Mouse (Mus musculus): ENCODE measurements around the gene Icam2. TPM values are rescaled to one million over a fixed set of nuclear protein-coding genes. Genes with fewer than 3 reads are reported as not detected.
"Not testable (repeated sequence)": the region's sequence is repeated elsewhere in the genome, so short reads cannot be mapped to it uniquely, and the experiment has no call there.

The Icam2 gene
- polyA plus RNA-seq, 1 experiment from 2014 or later, result 5.1 TPM

DNA sequence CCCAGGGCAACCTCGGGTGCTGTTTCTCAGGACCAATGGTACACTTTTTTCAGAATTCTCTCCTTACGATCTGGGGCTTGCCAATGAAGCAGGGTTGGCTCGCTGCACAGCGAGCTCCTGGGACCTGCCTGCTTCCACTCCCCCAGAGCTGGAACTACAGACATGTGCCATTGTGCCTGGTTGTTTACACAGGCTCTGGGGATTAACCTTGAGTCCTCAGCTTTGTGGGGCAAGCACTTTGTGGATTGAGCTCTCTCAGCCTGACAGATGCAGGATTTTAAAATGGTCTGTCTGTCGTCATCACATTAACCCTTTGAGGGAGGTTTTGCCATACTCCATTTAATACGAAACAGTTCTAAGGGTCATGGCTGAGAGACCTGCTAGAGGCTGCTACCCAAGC is 43.0 kb downstream of the Icam2 start:
- H3K36me3 ChIP-seq (ENCODE audit: control insufficient read depth, insufficient read depth, low read length), result no peaks in the 10 kb centered on the region
- ATAC-seq (ENCODE audit: low read depth), result no peak
- H3K27me3 ChIP-seq (ENCODE audit: control insufficient read depth, insufficient read depth, low read length), result no peaks in the 10 kb centered on the region
- no peak overlapping the region for H3K4me2 ChIP-seq (ENCODE audit: low read depth, low read length)
- H3K9ac ChIP-seq (replicated peaks; ENCODE audit: low read depth, low read length), result no peak overlapping the region
- H3K9me3 ChIP-seq (ENCODE audit: control insufficient read depth, low read length), result no peaks in the 10 kb centered on the region
- H3K27ac ChIP-seq (ENCODE audit: low read depth, low read length), result no peak overlapping the region
- no peak overlapping the region for H3K4me3 ChIP-seq (ENCODE audit: low read depth, low read length)
- H3K4me1 ChIP-seq (ENCODE audit: control insufficient read depth, insufficient read depth, low read length), result no peaks in the 10 kb centered on the region
- 60% methylated on average over 6 of the region's 6 CpGs for WGBS

DNA sequence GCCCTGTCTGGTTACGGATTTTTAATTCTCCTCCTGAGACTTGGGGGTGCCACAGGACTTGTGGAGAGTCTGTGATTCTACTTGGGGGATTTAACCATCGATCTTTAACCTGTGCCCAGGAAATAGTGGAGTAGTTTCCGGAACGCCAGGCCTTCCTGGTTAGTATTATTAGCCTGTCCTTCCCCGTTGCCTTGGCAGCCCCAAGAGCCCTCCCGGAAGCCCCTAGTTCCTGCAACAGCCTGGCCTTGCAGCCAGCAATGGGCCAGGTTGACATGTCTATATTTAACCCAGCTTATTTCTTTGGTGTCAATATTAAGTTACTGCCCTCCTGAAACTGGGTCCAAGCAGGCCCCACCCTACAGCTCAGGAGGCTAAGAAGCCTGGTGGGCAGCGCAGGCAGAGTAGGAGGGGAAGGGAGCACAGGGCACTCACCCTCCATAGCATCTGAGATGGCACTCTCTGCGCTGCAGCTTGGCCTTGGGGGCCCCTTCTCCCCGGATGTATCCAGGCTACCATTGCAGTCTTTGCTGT is 46.8 kb downstream of the Icam2 start:
- Histone ChIP-seq H3K27ac (ENCODE audit: low read depth, low read length) (no peak overlapping the region), H3K27me3 (ENCODE audit: control insufficient read depth, insufficient read depth, low read length) (no peaks in the 10 kb centered on the region), H3K4me3 (ENCODE audit: low read depth, low read length) (no peak overlapping the region), H3K36me3 (ENCODE audit: control insufficient read depth, insufficient read depth, low read length) (no peaks in the 10 kb centered on the region), H3K4me1 (ENCODE audit: control insufficient read depth, insufficient read depth, low read length) (no peaks in the 10 kb centered on the region), H3K9me3 (ENCODE audit: control insufficient read depth, low read length) (no peaks in the 10 kb centered on the region), H3K4me2 (ENCODE audit: low read depth, low read length) (no peak overlapping the region), H3K9ac (replicated peaks; ENCODE audit: low read depth, low read length) (no peak overlapping the region)
- WGBS, result 80% methylated on average over 9 of the region's 9 CpGs
- ATAC-seq (ENCODE audit: low read depth), result no peak

DNA sequence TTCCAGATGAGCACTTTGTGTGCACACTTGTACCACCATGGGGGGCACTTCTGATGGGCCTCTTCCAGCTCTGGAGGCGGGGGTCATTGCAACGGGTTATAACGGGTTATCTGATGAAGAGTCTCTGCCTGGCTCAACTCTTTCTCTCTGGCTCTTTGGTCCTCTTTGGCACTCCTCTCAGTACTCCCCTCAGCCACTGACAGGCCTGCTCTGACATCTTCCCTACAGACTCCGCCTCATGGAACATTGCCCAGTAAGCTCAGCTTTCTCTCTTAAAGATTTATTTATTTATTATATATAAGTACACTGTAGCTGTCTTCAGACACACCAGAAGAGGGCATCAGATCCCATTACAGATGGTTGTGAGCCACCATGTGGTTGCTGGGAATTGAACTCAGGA is 48.6 kb downstream of the Icam2 start:
- H3K27ac ChIP-seq (ENCODE audit: low read depth, low read length); H3K36me3 ChIP-seq (ENCODE audit: control insufficient read depth, insufficient read depth, low read length); H3K4me3 ChIP-seq (ENCODE audit: low read depth, low read length); H3K27me3 ChIP-seq (ENCODE audit: control insufficient read depth, insufficient read depth, low read length); H3K9me3 ChIP-seq (ENCODE audit: control insufficient read depth, low read length); H3K4me1 ChIP-seq (ENCODE audit: control insufficient read depth, insufficient read depth, low read length); ATAC-seq (ENCODE audit: low read depth); H3K4me2 ChIP-seq (ENCODE audit: low read depth, low read length); H3K9ac ChIP-seq (replicated peaks; ENCODE audit: low read depth, low read length): not testable (repeated sequence)
- WGBS, result 85% methylated on average over 4 of the region's 4 CpGs

DNA sequence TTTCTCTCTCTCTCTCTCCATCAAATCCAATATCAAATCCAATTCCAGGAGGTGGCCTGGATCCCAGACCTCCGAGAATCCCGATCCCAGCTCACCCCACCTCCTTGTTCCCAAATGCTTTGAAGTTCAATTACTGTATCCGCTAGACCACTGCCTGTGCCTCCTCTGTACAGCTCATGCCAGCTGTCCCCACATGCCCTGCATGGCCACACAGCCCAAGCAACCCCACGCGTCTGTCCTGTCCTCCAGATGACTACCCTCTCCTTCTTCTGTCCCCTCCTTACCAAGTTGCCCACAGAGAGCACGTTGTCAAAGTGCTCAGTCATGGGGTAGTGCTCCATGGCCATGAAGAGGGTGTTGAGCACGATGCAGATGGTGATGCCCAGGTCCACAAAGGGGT is 49.0 kb downstream of the Icam2 start:
- Histone ChIP-seq H3K4me3 (ENCODE audit: low read depth, low read length) (no peak overlapping the region), H3K9ac (replicated peaks; ENCODE audit: low read depth, low read length) (no peak overlapping the region), H3K36me3 (ENCODE audit: control insufficient read depth, insufficient read depth, low read length) (no peaks in the 10 kb centered on the region), H3K4me2 (ENCODE audit: low read depth, low read length) (no peak overlapping the region), H3K9me3 (ENCODE audit: control insufficient read depth, low read length) (no peaks in the 10 kb centered on the region), H3K27ac (ENCODE audit: low read depth, low read length) (no peak overlapping the region), H3K4me1 (ENCODE audit: control insufficient read depth, insufficient read depth, low read length) (no peaks in the 10 kb centered on the region), H3K27me3 (ENCODE audit: control insufficient read depth, insufficient read depth, low read length) (no peaks in the 10 kb centered on the region)
- ATAC-seq (ENCODE audit: low read depth), result no peak
- 81% methylated on average over 7 of the region's 7 CpGs for WGBS

DNA sequence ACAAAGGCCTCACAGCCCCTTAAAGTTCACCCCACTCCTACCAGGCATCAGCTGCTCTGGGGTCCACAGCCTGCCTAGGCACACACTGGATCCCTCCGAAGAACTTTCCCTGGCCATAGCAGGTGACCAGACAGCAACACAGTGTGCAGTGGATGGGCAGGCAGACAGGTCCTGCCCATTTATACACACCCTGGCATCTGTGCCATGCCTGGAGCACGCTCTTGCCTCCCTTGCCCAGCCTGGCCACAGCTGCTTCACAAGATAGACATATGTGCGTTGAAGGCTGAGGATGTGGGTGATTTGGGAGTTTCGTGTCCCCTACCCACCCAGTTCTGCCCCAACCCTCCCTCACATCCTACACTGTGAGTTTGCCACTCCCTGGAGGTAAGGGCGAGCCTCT is 49.8 kb downstream of the Icam2 start:
- 75% methylated on average over 5 of the region's 5 CpGs for WGBS
- H3K4me2 ChIP-seq (ENCODE audit: low read depth, low read length), result no peak overlapping the region
- H3K27me3 ChIP-seq (ENCODE audit: control insufficient read depth, insufficient read depth, low read length), result no peaks in the 10 kb centered on the region
- H3K36me3 ChIP-seq (ENCODE audit: control insufficient read depth, insufficient read depth, low read length), result no peaks in the 10 kb centered on the region
- no peaks in the 10 kb centered on the region for H3K9me3 ChIP-seq (ENCODE audit: control insufficient read depth, low read length)
- no peak overlapping the region for H3K9ac ChIP-seq (replicated peaks; ENCODE audit: low read depth, low read length)
- H3K27ac ChIP-seq (ENCODE audit: low read depth, low read length), result no peak overlapping the region
- no peak for ATAC-seq (ENCODE audit: low read depth)
- no peak overlapping the region for H3K4me3 ChIP-seq (ENCODE audit: low read depth, low read length)
- H3K4me1 ChIP-seq (ENCODE audit: control insufficient read depth, insufficient read depth, low read length), result no peaks in the 10 kb centered on the region

DNA sequence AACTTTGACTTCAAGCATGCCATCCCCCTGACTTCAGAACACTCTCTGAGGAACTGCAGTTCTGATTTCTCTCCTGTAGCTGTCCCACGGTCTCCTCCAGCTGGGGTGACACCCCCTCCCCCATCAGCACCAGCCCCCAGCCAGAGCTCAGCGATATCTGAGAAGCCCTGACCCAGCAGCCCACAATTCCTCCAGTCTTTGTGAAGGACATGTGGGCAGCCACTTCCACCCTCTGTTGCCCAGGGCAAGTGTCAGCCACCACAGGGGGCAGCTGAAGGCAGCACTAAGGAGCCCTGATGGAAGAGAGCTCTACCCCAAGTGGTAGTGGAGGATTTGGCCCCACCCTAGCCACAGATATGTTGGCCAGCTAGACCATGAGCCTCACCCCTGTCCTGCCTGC is 53.8 kb downstream of the Icam2 start:
- WGBS, result 18% methylated on average over 2 of the region's 2 CpGs
- Histone ChIP-seq H3K36me3 (ENCODE audit: control insufficient read depth, insufficient read depth, low read length) (no peaks in the 10 kb centered on the region), H3K27me3 (ENCODE audit: control insufficient read depth, insufficient read depth, low read length) (no peaks in the 10 kb centered on the region), H3K4me2 (ENCODE audit: low read depth, low read length) (no peak overlapping the region), H3K27ac (ENCODE audit: low read depth, low read length) (no peak overlapping the region), H3K4me1 (ENCODE audit: control insufficient read depth, insufficient read depth, low read length) (no peaks in the 10 kb centered on the region), H3K9me3 (ENCODE audit: control insufficient read depth, low read length) (no peaks in the 10 kb centered on the region), H3K4me3 (ENCODE audit: low read depth, low read length) (no peak overlapping the region), H3K9ac (replicated peaks; ENCODE audit: low read depth, low read length) (no peak overlapping the region)
- no peak for ATAC-seq (ENCODE audit: low read depth)

DNA sequence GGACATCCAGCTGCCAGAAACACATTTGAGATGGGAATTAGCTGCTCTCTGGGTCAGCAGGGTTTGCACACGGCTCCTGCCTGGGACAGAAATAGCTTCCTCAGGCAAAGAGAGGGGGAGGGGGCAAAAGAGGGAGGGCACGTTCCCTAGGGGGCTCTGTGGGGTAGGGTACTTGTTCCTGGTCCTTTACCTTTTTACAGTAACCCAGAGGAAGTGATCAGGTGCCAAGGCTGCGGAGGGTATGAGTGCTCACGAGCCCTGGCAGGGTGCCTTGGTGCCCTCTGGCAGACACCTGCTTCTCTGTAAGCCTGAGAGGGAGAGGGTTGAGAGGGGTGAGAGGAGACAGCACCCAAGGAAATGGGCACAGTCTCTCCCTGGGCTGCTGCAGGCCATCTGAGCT is 55.4 kb downstream of the Icam2 start:
- Histone ChIP-seq H3K4me1 (ENCODE audit: control insufficient read depth, insufficient read depth, low read length) (no peaks in the 10 kb centered on the region), H3K9ac (replicated peaks; ENCODE audit: low read depth, low read length) (no peak overlapping the region), H3K4me2 (ENCODE audit: low read depth, low read length) (no peak overlapping the region), H3K27me3 (ENCODE audit: control insufficient read depth, insufficient read depth, low read length) (no peaks in the 10 kb centered on the region), H3K9me3 (ENCODE audit: control insufficient read depth, low read length) (no peaks in the 10 kb centered on the region), H3K27ac (ENCODE audit: low read depth, low read length) (no peak overlapping the region), H3K36me3 (ENCODE audit: control insufficient read depth, insufficient read depth, low read length) (no peaks in the 10 kb centered on the region), H3K4me3 (ENCODE audit: low read depth, low read length) (no peak overlapping the region)
- ATAC-seq (ENCODE audit: low read depth), result no peak
- 52% methylated on average over 4 of the region's 4 CpGs for WGBS

DNA sequence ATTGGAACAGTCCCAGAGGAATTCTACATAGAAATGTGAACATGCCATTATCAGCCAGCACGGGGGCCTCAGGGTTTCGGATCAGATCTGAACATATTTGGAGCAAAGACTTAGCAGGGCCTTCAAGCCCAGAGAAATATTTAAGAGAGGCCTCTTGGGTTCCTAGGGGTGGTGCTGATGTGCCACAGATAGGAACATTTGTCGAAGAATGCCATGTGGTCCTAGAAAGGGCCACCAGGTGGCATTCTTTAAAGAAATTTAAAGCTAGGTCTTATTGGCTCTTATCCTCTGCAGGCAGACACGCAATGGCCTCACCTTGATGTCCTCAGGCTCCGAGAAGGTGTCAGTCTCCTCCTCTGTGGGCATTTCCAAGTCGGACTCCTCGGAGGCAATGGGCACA is 58.2 kb downstream of the Icam2 start:
- H3K9ac ChIP-seq (replicated peaks; ENCODE audit: low read depth, low read length), result no peak overlapping the region
- no peaks in the 10 kb centered on the region for H3K27me3 ChIP-seq (ENCODE audit: control insufficient read depth, insufficient read depth, low read length)
- ATAC-seq (ENCODE audit: low read depth), result no peak
- 73% methylated on average over 7 of the region's 7 CpGs for WGBS
- H3K27ac ChIP-seq (ENCODE audit: low read depth, low read length), result no peak overlapping the region
- H3K4me3 ChIP-seq (ENCODE audit: low read depth, low read length), result no peak overlapping the region
- H3K36me3 ChIP-seq (ENCODE audit: control insufficient read depth, insufficient read depth, low read length), result no peaks in the 10 kb centered on the region
- H3K9me3 ChIP-seq (ENCODE audit: control insufficient read depth, low read length), result no peaks in the 10 kb centered on the region
- H3K4me1 ChIP-seq (ENCODE audit: control insufficient read depth, insufficient read depth, low read length), result no peaks in the 10 kb centered on the region
- H3K4me2 ChIP-seq (ENCODE audit: low read depth, low read length), result no peak overlapping the region

DNA sequence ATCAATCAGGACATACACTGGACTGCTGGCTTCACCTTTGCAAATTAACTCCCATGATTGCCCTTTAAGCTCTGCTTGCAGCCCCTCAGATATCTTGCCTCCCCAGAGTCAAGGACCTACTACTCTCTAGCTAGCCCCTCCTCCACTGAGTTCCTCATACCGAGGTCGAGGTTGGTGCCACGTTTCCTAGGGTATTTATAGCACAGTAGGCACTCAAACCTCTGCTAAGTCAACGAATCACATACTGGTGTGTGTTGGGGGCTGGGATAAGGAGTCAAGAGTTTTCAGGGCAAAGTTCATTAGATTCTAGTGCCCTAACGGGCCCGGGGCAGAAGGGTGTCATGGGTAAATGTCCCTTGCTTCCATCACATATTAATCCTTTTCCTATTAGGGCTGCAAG is 58.7 kb downstream of the Icam2 start:
- Histone ChIP-seq H3K36me3 (ENCODE audit: control insufficient read depth, insufficient read depth, low read length) (no peaks in the 10 kb centered on the region), H3K9ac (replicated peaks; ENCODE audit: low read depth, low read length) (no peak overlapping the region), H3K4me3 (ENCODE audit: low read depth, low read length) (no peak overlapping the region), H3K27ac (ENCODE audit: low read depth, low read length) (no peak overlapping the region), H3K4me2 (ENCODE audit: low read depth, low read length) (no peak overlapping the region), H3K9me3 (ENCODE audit: control insufficient read depth, low read length) (no peaks in the 10 kb centered on the region), H3K4me1 (ENCODE audit: control insufficient read depth, insufficient read depth, low read length) (no peaks in the 10 kb centered on the region), H3K27me3 (ENCODE audit: control insufficient read depth, insufficient read depth, low read length) (no peaks in the 10 kb centered on the region)
- ATAC-seq (ENCODE audit: low read depth), result no peak
- WGBS, result 77% methylated on average over 6 of the region's 6 CpGs

DNA sequence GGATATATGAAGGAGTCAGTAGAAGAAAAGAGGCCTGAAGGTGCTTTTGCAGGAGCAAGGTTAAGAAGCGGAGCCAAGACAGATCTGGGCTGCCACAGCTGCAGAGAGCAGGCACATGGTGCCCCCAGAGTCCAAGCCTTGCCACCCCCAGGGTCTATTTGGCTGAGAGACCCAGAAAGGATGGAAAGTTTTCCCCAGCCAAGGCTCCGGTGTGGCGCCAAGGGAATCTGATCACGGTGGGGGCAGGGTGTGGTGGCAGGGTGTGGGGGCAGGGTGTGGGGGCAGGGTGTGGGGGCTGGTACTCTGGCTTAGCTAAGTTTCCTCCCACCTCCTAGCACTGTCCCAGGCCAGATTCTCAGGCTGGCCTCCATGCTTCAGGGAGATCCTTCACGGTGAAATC is 59.4 kb downstream of the Icam2 start:
- Histone ChIP-seq H3K4me3 (ENCODE audit: low read depth, low read length) (no peak overlapping the region), H3K9me3 (ENCODE audit: control insufficient read depth, low read length) (no peaks in the 10 kb centered on the region), H3K27me3 (ENCODE audit: control insufficient read depth, insufficient read depth, low read length) (no peaks in the 10 kb centered on the region), H3K36me3 (ENCODE audit: control insufficient read depth, insufficient read depth, low read length) (no peaks in the 10 kb centered on the region), H3K4me2 (ENCODE audit: low read depth, low read length) (no peak overlapping the region), H3K9ac (replicated peaks; ENCODE audit: low read depth, low read length) (no peak overlapping the region), H3K4me1 (ENCODE audit: control insufficient read depth, insufficient read depth, low read length) (no peaks in the 10 kb centered on the region), H3K27ac (ENCODE audit: low read depth, low read length) (no peak overlapping the region)
- ATAC-seq (ENCODE audit: low read depth), result no peak
- 75% methylated on average over 5 of the region's 5 CpGs for WGBS
